8 mouse cellular contexts compared by ENCODE assay signal in genomic region chr10:127290930-127291880, GRCm38 (mm10). TPM values are rescaled to one million over a fixed set of nuclear protein-coding genes. Genes with fewer than 3 reads are reported as not detected.
DNase-seq lines count a peak whose midpoint lies in the region; ATAC-seq and TF ChIP-seq lines count a peak whose summit lies in the region.

No protein-coding gene starts in this region.

- H3K4me2 ChIP-seq in forebrain, embryonic 14.5 days (ENCODE audit: low read length) = peak overlapping the region; percentile 78
- peak overlapping the region; percentile 91 for H3K4me2 ChIP-seq in liver, postnatal 0 days (ENCODE audit: low read depth, low read length)
- H3K4me2 ChIP-seq in neural tube, embryonic 13.5 days = peak overlapping the region; percentile 88

- H3K4me1 ChIP-seq in kidney, adult 2 months (ENCODE audit: control insufficient read depth, insufficient read depth, low read length) = peaks cover 36% of the 10 kb centered on the region
- H3K4me1 ChIP-seq in forebrain, embryonic 14.5 days (ENCODE audit: control insufficient read depth, insufficient read depth, low read length) = peaks cover 26% of the 10 kb centered on the region
- H3K4me1 ChIP-seq in liver, postnatal 0 days (ENCODE audit: insufficient read depth) = peaks cover 50% of the 10 kb centered on the region
- peaks cover 58% of the 10 kb centered on the region for H3K4me1 ChIP-seq in neural tube, embryonic 13.5 days (replicated peaks)

- no peak for TF ChIP-seq POLR2A in kidney, adult 2 months (IDR thresholded peaks at IDR 0.05; ENCODE audit: low read depth, low read length)

- ATAC-seq in forebrain, embryonic 14.5 days = peak; percentile 45
- peak; percentile 18 for ATAC-seq in liver, postnatal 0 days
- ATAC-seq in neural tube, embryonic 13.5 days (ENCODE audit: low read depth) = peak; percentile 44

- TF ChIP-seq EP300 in liver, postnatal 0 days (IDR thresholded peaks at IDR 0.05; ENCODE audit: low read depth) = no peak

- peak; percentile 79 for DNase-seq in kidney, adult 2 months
- DNase-seq in kidney, adult 11 months = no peak
- peak; percentile 60 for DNase-seq in brain, adult 2 months (ENCODE audit: low read depth, low spot score)
- peak; percentile 56 for DNase-seq in forebrain, embryonic 14.5 days (ENCODE audit: low spot score)
- peak; percentile 80 for DNase-seq in induced T-regulatory cell, adult 2 months (ENCODE audit: low read depth)
- DNase-seq in liver, postnatal 0 days = peak; percentile 79
- peak; percentile 63 for DNase-seq in thymus, postnatal 4 days

- H3K27me3 ChIP-seq in kidney, adult 2 months (replicated peaks; ENCODE audit: control insufficient read depth, insufficient read depth, low read length) = no peaks in the 10 kb centered on the region
- no peaks in the 10 kb centered on the region for H3K27me3 ChIP-seq in forebrain, embryonic 14.5 days (replicated peaks; ENCODE audit: control insufficient read depth, insufficient read depth, low read length)
- no peaks in the 10 kb centered on the region for H3K27me3 ChIP-seq in liver, postnatal 0 days (ENCODE audit: insufficient read depth, low read length)
- H3K27me3 ChIP-seq in neural tube, embryonic 13.5 days = no peaks in the 10 kb centered on the region

- 4% methylated on average over 19 of the region's 19 CpGs for WGBS in kidney, adult 2 months
- WGBS in forebrain, embryonic 14.5 days = 3% methylated on average over 19 of the region's 19 CpGs
- 2% methylated on average over 19 of the region's 19 CpGs for WGBS in liver, postnatal 0 days (ENCODE audit: insufficient replicate concordance)
- WGBS in neural tube, embryonic 13.5 days = 1% methylated on average over 19 of the region's 19 CpGs

- peak overlapping the region; percentile 96 for H3K4me3 ChIP-seq in kidney, adult 2 months (ENCODE audit: insufficient read depth, low read depth, low read length)
- peak overlapping the region; percentile 52 for H3K4me3 ChIP-seq in forebrain, embryonic 14.5 days (ENCODE audit: low read depth, low read length)
- peak overlapping the region; percentile 76 for H3K4me3 ChIP-seq in liver, postnatal 0 days (ENCODE audit: low read depth, low read length)
- peak overlapping the region; percentile 64 for H3K4me3 ChIP-seq in neural tube, embryonic 13.5 days

- peak overlapping the region; percentile 88 for H3K27ac ChIP-seq in kidney, adult 2 months (ENCODE audit: insufficient read depth, low read depth, low read length)
- H3K27ac ChIP-seq in forebrain, embryonic 14.5 days (ENCODE audit: low read depth, low read length) = peak overlapping the region; percentile 97
- peak overlapping the region; percentile 99 for H3K27ac ChIP-seq in liver, postnatal 0 days (ENCODE audit: low read depth)
- H3K27ac ChIP-seq in neural tube, embryonic 13.5 days (replicated peaks) = peak overlapping the region; percentile 98

- no peak for TF ChIP-seq CTCF in kidney, adult 2 months (conservative IDR thresholded peaks at IDR 0.05; ENCODE audit: insufficient read depth, insufficient read length, low read depth, low read length)
- TF ChIP-seq CTCF in liver, postnatal 0 days (IDR thresholded peaks at IDR 0.05; ENCODE audit: low read depth) = no peak

- H3K9ac ChIP-seq in forebrain, embryonic 14.5 days (ENCODE audit: low read length) = peak overlapping the region; percentile 73
- peak overlapping the region; percentile 76 for H3K9ac ChIP-seq in liver, postnatal 0 days (replicated peaks)
- peak overlapping the region; percentile 79 for H3K9ac ChIP-seq in neural tube, embryonic 13.5 days

- no peaks in the 10 kb centered on the region for H3K9me3 ChIP-seq in forebrain, embryonic 14.5 days (replicated peaks; ENCODE audit: control insufficient read depth, low read length)
- no peaks in the 10 kb centered on the region for H3K9me3 ChIP-seq in liver, postnatal 0 days (ENCODE audit: low read length)
- no peaks in the 10 kb centered on the region for H3K9me3 ChIP-seq in neural tube, embryonic 13.5 days

- H3K36me3 ChIP-seq in kidney, adult 2 months (ENCODE audit: control insufficient read depth, insufficient read depth, low read length) = peaks cover 5% of the 10 kb centered on the region; the same call in 1 of the 2 replicates
- peaks cover 48% of the 10 kb centered on the region for H3K36me3 ChIP-seq in forebrain, embryonic 14.5 days (ENCODE audit: control insufficient read depth, insufficient read depth, low read length)
- H3K36me3 ChIP-seq in liver, postnatal 0 days (replicated peaks; ENCODE audit: insufficient read depth, low read length) = peaks cover 46% of the 10 kb centered on the region
- H3K36me3 ChIP-seq in neural tube, embryonic 13.5 days = peaks cover 46% of the 10 kb centered on the region

RNA-seq across cellular contexts. Expression of gene Mbd6, which starts 2.4 kb away (rescaled TPM):
- 24.6 and 26.8 TPM in 2 replicates for polyA plus RNA-seq in kidney, adult 2 months (2012; rRNA removed)
- polyA plus RNA-seq in forebrain, embryonic 14.5 days (2014; fragmentation: Nextera tagmentation; extraction: Ambion mirVana) = 8.4 and 11.2 TPM in 2 replicates
- 5.3 and 5.7 TPM in 2 replicates for polyA plus RNA-seq in liver, postnatal 0 days (2015; fragmentation: Nextera tagmentation; extraction: Ambion mirVana)
- 14.5 and 16.7 TPM in 2 replicates for polyA plus RNA-seq in neural tube, embryonic 13.5 days (2015; fragmentation: Nextera tagmentation; extraction: Ambion mirVana)

RNA-seq across cellular contexts. Expression of gene Mars, which starts 20.4 kb away (rescaled TPM):
- polyA plus RNA-seq in kidney, adult 2 months (2012; rRNA removed) = 44.4 and 48.3 TPM in 2 replicates
- polyA plus RNA-seq in forebrain, embryonic 14.5 days (2014; fragmentation: Nextera tagmentation; extraction: Ambion mirVana) = 124 and 135 TPM in 2 replicates
- 51.3 and 62.3 TPM in 2 replicates for polyA plus RNA-seq in liver, postnatal 0 days (2015; fragmentation: Nextera tagmentation; extraction: Ambion mirVana)
- polyA plus RNA-seq in neural tube, embryonic 13.5 days (2015; fragmentation: Nextera tagmentation; extraction: Ambion mirVana) = 103 and 110 TPM in 2 replicates

RNA-seq across cellular contexts. Expression of gene Dctn2, which starts 25.0 kb away (rescaled TPM):
- 181 and 184 TPM in 2 replicates for polyA plus RNA-seq in kidney, adult 2 months (2012; rRNA removed)
- polyA plus RNA-seq in forebrain, embryonic 14.5 days (2014; fragmentation: Nextera tagmentation; extraction: Ambion mirVana) = 286 and 300 TPM in 2 replicates
- polyA plus RNA-seq in liver, postnatal 0 days (2015; fragmentation: Nextera tagmentation; extraction: Ambion mirVana) = 65.3 and 67.4 TPM in 2 replicates
- polyA plus RNA-seq in neural tube, embryonic 13.5 days (2015; fragmentation: Nextera tagmentation; extraction: Ambion mirVana) = 285 and 322 TPM in 2 replicates

RNA-seq across cellular contexts. Expression of gene Kif5a, which starts 28.1 kb away (rescaled TPM):
- polyA plus RNA-seq in kidney, adult 2 months (2012; rRNA removed) = 3.7 and 6.7 TPM in 2 replicates
- polyA plus RNA-seq in forebrain, embryonic 14.5 days (2014; fragmentation: Nextera tagmentation; extraction: Ambion mirVana) = 47.6 and 68.8 TPM in 2 replicates
- 0.06 TPM in 2 replicates for polyA plus RNA-seq in liver, postnatal 0 days (2015; fragmentation: Nextera tagmentation; extraction: Ambion mirVana)
- 102 and 104 TPM in 2 replicates for polyA plus RNA-seq in neural tube, embryonic 13.5 days (2015; fragmentation: Nextera tagmentation; extraction: Ambion mirVana)

RNA-seq across cellular contexts. Expression of gene Arhgap9, which starts 30.6 kb away (rescaled TPM):
- polyA plus RNA-seq in kidney, adult 2 months (2012; rRNA removed) = 2.7 and 6.0 TPM in 2 replicates
- 0.70 and 1.2 TPM in 2 replicates for polyA plus RNA-seq in forebrain, embryonic 14.5 days (2014; fragmentation: Nextera tagmentation; extraction: Ambion mirVana)
- polyA plus RNA-seq in liver, postnatal 0 days (2015; fragmentation: Nextera tagmentation; extraction: Ambion mirVana) = 13.5 and 14.8 TPM in 2 replicates
- 1.0 and 1.4 TPM in 2 replicates for polyA plus RNA-seq in neural tube, embryonic 13.5 days (2015; fragmentation: Nextera tagmentation; extraction: Ambion mirVana)
